Mouse (Mus musculus) brain, embryonic 14.5 days (tissue): ENCODE data around the gene Glyr1.

Source experiments
- CTCF ChIP-seq: fragments of 200-500 bp; IDR thresholded peaks from 2 replicates; pipeline ENCODE4 v1.5.1; 2012; ENCODE audit warnings: inconsistent platforms, mild to moderate bottlenecking, moderate library complexity, borderline replicate concordance; ENCODE audit not compliant: insufficient read depth, insufficient read length; ENCODE audit errors: extremely low read depth
- POLR2A ChIP-seq: fragments of 200-500 bp; IDR thresholded peaks from 2 replicates; pipeline ENCODE4 v1.6.1; 2012; ENCODE audit warnings: mild to moderate bottlenecking, inconsistent platforms, borderline replicate concordance; ENCODE audit not compliant: poor library complexity, insufficient read depth, insufficient read length, severe bottlenecking; ENCODE audit errors: extremely low read depth

DNA sequence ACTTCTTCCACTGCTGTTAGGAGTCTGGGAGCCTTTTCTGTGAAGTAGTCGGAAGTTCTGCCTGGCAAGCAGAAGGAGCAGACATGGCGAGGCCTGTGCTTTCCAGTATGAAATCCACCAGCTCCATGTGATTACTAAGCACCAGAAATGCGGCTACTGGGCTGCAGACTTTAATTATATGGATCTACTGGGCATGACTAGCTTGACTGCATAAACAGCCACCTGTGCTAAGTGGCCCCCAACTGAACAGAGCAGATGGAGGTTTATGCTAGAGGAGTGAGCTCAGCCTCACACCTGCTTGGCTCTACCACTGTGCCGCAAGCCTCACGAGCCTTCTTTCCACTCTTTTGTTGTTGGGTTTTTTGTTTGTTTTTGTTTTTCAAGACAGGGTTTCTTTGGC, 75.1 kb downstream of the Glyr1 start:
- TF ChIP-seq CTCF = no peak
- no peak for TF ChIP-seq POLR2A
